Mouse (Mus musculus) myocyte (in vitro differentiated cells): Measurements from ENCODE around the gene Zdhhc18.

Experiments used
- CEBPB ChIP-seq: IDR thresholded peaks from 2 replicates; pipeline ENCODE4 v1.6.1; 2011; ENCODE audit warnings: mild to moderate bottlenecking, moderate library complexity; ENCODE audit not compliant: poor library complexity, insufficient read depth, severe bottlenecking
- MAX ChIP-seq: IDR thresholded peaks from one replicate; pipeline ENCODE4 v1.6.1; 2011; ENCODE audit warnings: low read depth, mild to moderate bottlenecking, control low read depth
- POLR2A ChIP-seq: IDR thresholded peaks from one replicate; pipeline ENCODE4 v1.6.1; 2011; ENCODE audit warnings: low read depth, mild to moderate bottlenecking, control low read depth, moderate library complexity; ENCODE audit not compliant: insufficient read length
- POLR2AphosphoS2 ChIP-seq: IDR thresholded peaks from one replicate; pipeline ENCODE4 v1.6.1; 2011; ENCODE audit warnings: low read depth, control low read depth; ENCODE audit not compliant: insufficient read length
- REST ChIP-seq: IDR thresholded peaks from one replicate; pipeline ENCODE4 v1.6.1; 2011; ENCODE audit warnings: mild to moderate bottlenecking, control low read depth, moderate library complexity; ENCODE audit not compliant: insufficient read depth, insufficient read length
- TCF12 ChIP-seq: IDR thresholded peaks from one replicate; pipeline ENCODE4 v1.6.1; 2011; ENCODE audit warnings: mild to moderate bottlenecking, control low read depth; ENCODE audit not compliant: poor library complexity, insufficient read depth, severe bottlenecking
- USF1 ChIP-seq: IDR thresholded peaks from one replicate; pipeline ENCODE4 v1.6.1; 2011; ENCODE audit warnings: low read depth, mild to moderate bottlenecking, control low read depth, moderate library complexity

- TF ChIP-seq REST (no peak), POLR2A (no peak), USF1 (no peak), POLR2AphosphoS2 (no peak), MAX (no peak), TCF12 (no peak), CEBPB (no peak)
These were observed 40.3 kb upstream of the Zdhhc18 start for GRCm38 (mm10) chr4:133690252-133690651.
